Mouse (Mus musculus) kidney, embryonic 16.5 days (tissue): ENCODE results near the gene Zbtb49. TPM values are rescaled to one million over a fixed set of nuclear protein-coding genes. Genes with fewer than 3 reads are reported as not detected.
A peak's percentile ranks its signal among the peaks of the same experiment; 100 is the strongest.

ENCODE experiments used
- ATAC-seq: fragments of 200-750 bp; cut with Nextera tagmentation; 2 replicates; pipeline ENCODE4 v1.8.0; 2017; ENCODE audit warnings: moderate TSS enrichment; ENCODE audit not compliant: low FRiP score, low TSS enrichment
- H3K27ac ChIP-seq: fragments of 300-500 bp; sonication (generic); 2 replicates; pipeline ENCODE4 v1.5.1; 2014; ENCODE audit warnings: low read length
- H3K27me3 ChIP-seq: fragments of 300-500 bp; sonication (generic); 2 replicates; pipeline ENCODE4 v1.6.1; 2014; ENCODE audit warnings: low read length, control low read depth, mixed read lengths; ENCODE audit not compliant: insufficient read depth
- H3K36me3 ChIP-seq: fragments of 300-500 bp; sonication (generic); 2 replicates; pipeline ENCODE4 v1.6.1; 2014; ENCODE audit warnings: low read length, control low read depth, mixed read lengths; ENCODE audit not compliant: insufficient read depth
- H3K4me1 ChIP-seq: fragments of 300-500 bp; sonication (generic); 2 replicates; pipeline ENCODE4 v1.6.1; 2014; ENCODE audit warnings: low read length, control low read depth, mixed read lengths; ENCODE audit not compliant: insufficient read depth
- H3K4me2 ChIP-seq: fragments of 300-500 bp; sonication (generic); replicated peaks from 2 replicates; pipeline ENCODE4 v1.6.1; 2014; ENCODE audit warnings: low read depth, low read length
- H3K4me3 ChIP-seq: fragments of 300-500 bp; sonication (generic); 2 replicates; pipeline ENCODE4 v1.5.1; 2014; ENCODE audit warnings: mild to moderate bottlenecking, low read length
- H3K9ac ChIP-seq: fragments of 300-500 bp; sonication (generic); replicated peaks from 2 replicates; pipeline ENCODE4 v1.6.1; 2014; ENCODE audit warnings: low read length
- H3K9me3 ChIP-seq: fragments of 300-500 bp; sonication (generic); 2 replicates; pipeline ENCODE4 v1.6.1; 2016; ENCODE audit warnings: low read length, control low read depth
- WGBS: fragments of 180-500 bp; shearing (Covaris S2); extraction: QIAGEN DNeasy Blood & Tissue Kit; methylation state at CpG from one replicate; pipeline ENCODE4 v1.1.7; 2014; 5-methylcytosine and 5-hydroxymethylcytosine counted together
- polyA plus RNA-seq: library from polyadenylated mRNA; unstranded; fragments of >200 nt; fragmentation: Nextera tagmentation; extraction: Ambion mirVana; gene quantifications from 2 replicates; pipeline ENCODE4 v1.2.1, GENCODE M21; 2015

Gene Zbtb49
- polyA plus RNA-seq, 1 experiment from 2014 or later, result 16.0 TPM

DNA sequence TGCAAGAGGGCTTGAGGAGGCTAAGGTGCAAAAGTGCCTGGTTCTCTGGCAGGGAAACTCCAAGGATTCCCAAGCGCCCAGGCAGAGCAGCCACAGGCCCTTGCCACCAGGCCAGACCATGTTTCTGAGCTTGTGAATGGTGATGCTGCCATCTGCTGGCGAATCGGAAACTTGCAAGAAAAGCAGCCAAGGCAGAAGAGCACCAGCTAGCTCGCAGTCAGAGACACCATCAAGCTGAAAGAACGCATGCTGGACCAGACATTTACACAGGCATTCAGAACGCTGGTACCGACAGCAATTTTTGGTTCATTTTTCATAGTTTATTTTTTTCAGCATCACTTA is 22.8 kb downstream of the Zbtb49 start:
- H3K9ac ChIP-seq, result no peak overlapping the region
- 19% methylated on average over 7 of the region's 7 CpGs for WGBS
- H3K36me3 ChIP-seq, result peaks cover 21% of the 10 kb centered on the region
- no peaks in the 10 kb centered on the region for H3K9me3 ChIP-seq
- H3K4me1 ChIP-seq, result no peaks in the 10 kb centered on the region
- H3K27me3 ChIP-seq, result no peaks in the 10 kb centered on the region
- H3K4me2 ChIP-seq, result no peak overlapping the region
- no peak overlapping the region for H3K4me3 ChIP-seq
- peak; percentile 74 for ATAC-seq
- H3K27ac ChIP-seq, result no peak overlapping the region

DNA sequence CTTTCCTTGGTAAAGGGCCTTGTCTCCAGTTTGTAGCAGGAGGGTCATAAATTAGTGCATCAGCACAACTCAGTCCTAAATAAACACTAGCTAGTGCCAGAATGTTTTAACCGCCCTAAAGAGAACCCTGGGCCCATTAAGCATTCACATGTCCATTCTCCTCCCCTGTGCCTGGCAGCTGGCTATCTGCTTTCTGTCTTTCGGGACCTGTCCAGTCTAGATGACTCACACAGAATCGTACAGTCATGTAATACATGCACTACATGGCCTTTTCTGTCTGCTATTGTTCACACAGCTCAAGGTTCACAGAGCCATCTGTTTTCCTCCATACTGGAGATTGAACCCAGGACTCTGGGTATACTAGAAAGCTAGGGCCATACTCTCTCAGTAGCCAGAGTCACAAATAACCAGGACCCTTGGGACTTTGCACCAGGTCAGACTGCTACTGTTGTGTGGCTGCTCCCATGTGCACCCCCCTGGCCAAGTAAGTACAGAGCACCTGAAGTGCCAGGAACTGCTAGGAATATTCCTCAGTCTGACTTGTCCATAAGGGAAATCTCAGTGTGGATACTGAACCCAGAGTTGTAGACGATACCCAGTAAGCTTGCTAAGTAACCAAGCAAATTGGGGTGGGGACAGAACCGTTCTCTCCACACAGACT is 23.3 kb downstream of the Zbtb49 start:
- Histone ChIP-seq H3K27me3 (no peaks in the 10 kb centered on the region), H3K9me3 (no peaks in the 10 kb centered on the region), H3K9ac (no peak overlapping the region), H3K4me2 (no peak overlapping the region), H3K27ac (no peak overlapping the region), H3K4me1 (no peaks in the 10 kb centered on the region), H3K4me3 (no peak overlapping the region), H3K36me3 (peaks cover 17% of the 10 kb centered on the region)
- no peak for ATAC-seq
- WGBS, result 61% methylated on average over 5 of the region's 5 CpGs

- Histone ChIP-seq H3K27me3 (no peaks in the 10 kb centered on the region), H3K4me2 (no peak overlapping the region), H3K4me3 (no peak overlapping the region), H3K9ac (no peak overlapping the region), H3K4me1 (no peaks in the 10 kb centered on the region), H3K36me3 (peaks cover 10% of the 10 kb centered on the region; the same call in 1 of the 2 replicates), H3K9me3 (no peaks in the 10 kb centered on the region), H3K27ac (no peak overlapping the region)
- no peak for ATAC-seq
Observed at GRCm38 (mm10) chr5:38195941-38196340, 24.3 kb downstream of the Zbtb49 start.

GRCm38 (mm10) chr5:38194946-38195345 is 25.3 kb downstream of the Zbtb49 start:
- Histone ChIP-seq H3K27me3 (no peaks in the 10 kb centered on the region), H3K27ac (no peak overlapping the region), H3K4me2 (no peak overlapping the region), H3K4me3 (no peak overlapping the region), H3K9me3 (no peaks in the 10 kb centered on the region), H3K36me3 (0 out of 2 replicates have a peak, but pooled peaks cover 3% of the 10 kb centered on the region), H3K4me1 (no peaks in the 10 kb centered on the region), H3K9ac (no peak overlapping the region)
- 35% methylated on average over 2 of the region's 2 CpGs for WGBS
- no peak for ATAC-seq

- Histone ChIP-seq H3K4me3 (no peak overlapping the region), H3K4me2 (no peak overlapping the region), H3K36me3 (no peaks in the 10 kb centered on the region), H3K9me3 (0 out of 2 replicates have a peak, but pooled peaks cover 3% of the 10 kb centered on the region), H3K4me1 (no peaks in the 10 kb centered on the region), H3K27me3 (no peaks in the 10 kb centered on the region), H3K27ac (no peak overlapping the region), H3K9ac (no peak overlapping the region)
- WGBS, result 93% methylated on average over 3 of the region's 3 CpGs
- ATAC-seq, result no peak
Observed at GRCm38 (mm10) chr5:38190907-38191306, 29.4 kb downstream of the Zbtb49 start.

DNA sequence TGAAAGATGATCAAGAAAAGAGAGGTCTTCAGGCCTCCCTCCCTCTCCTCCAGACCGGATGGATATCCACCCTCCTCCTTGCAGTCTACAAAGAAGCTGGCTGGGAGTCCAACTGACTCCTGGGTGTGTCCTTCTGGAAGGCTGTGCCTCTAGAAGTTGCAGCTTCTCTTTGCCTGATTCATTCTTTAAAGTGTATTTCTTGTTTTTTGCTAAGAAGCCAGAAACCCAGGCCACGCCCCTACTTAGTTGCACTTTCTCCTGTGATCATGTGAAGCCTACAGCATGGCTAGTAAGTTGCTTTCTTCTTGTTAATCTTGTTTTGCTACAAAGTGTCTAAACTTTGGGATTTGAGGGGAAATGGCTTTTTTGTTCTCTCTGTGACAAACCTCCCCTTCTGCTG is 33.3 kb downstream of the Zbtb49 start:
- H3K9me3 ChIP-seq, result 0 out of 2 replicates have a peak, but pooled peaks cover 3% of the 10 kb centered on the region
- H3K4me3 ChIP-seq, result no peak overlapping the region
- no peak overlapping the region for H3K4me2 ChIP-seq
- H3K27me3 ChIP-seq, result no peaks in the 10 kb centered on the region
- no peak for ATAC-seq
- H3K4me1 ChIP-seq, result no peaks in the 10 kb centered on the region
- no peak overlapping the region for H3K9ac ChIP-seq
- H3K27ac ChIP-seq, result no peak overlapping the region
- H3K36me3 ChIP-seq, result no peaks in the 10 kb centered on the region
- WGBS, result 85% methylated on average over 2 of the region's 2 CpGs

- Histone ChIP-seq H3K4me3 (no peak overlapping the region), H3K4me2 (no peak overlapping the region), H3K36me3 (no peaks in the 10 kb centered on the region), H3K27me3 (no peaks in the 10 kb centered on the region), H3K9ac (no peak overlapping the region), H3K9me3 (0 out of 2 replicates have a peak, but pooled peaks cover 3% of the 10 kb centered on the region), H3K4me1 (no peaks in the 10 kb centered on the region), H3K27ac (no peak overlapping the region)
- ATAC-seq, result no peak
- WGBS, result 81% methylated on average over 6 of the region's 6 CpGs
Observed at GRCm38 (mm10) chr5:38184688-38185285, 35.5 kb downstream of the Zbtb49 start.

GRCm38 (mm10) chr5:38174256-38174912 is 45.9 kb downstream of the Zbtb49 start:
- Histone ChIP-seq H3K4me3 (no peak overlapping the region), H3K36me3 (no peaks in the 10 kb centered on the region), H3K9ac (no peak overlapping the region), H3K4me1 (no peaks in the 10 kb centered on the region), H3K9me3 (0 out of 2 replicates have a peak, but pooled peaks cover 3% of the 10 kb centered on the region), H3K4me2 (no peak overlapping the region), H3K27ac (no peak overlapping the region), H3K27me3 (no peaks in the 10 kb centered on the region)
- no peak for ATAC-seq
- 70% methylated on average over 16 of the region's 16 CpGs for WGBS

GRCm38 (mm10) chr5:38173766-38174165 is 46.5 kb downstream of the Zbtb49 start:
- WGBS, result 49% methylated on average over 5 of the region's 5 CpGs
- no peaks in the 10 kb centered on the region for H3K4me1 ChIP-seq
- H3K9me3 ChIP-seq, result 0 out of 2 replicates have a peak, but pooled peaks cover 3% of the 10 kb centered on the region
- no peak overlapping the region for H3K4me3 ChIP-seq
- no peak for ATAC-seq
- no peak overlapping the region for H3K27ac ChIP-seq
- no peaks in the 10 kb centered on the region for H3K36me3 ChIP-seq
- no peak overlapping the region for H3K9ac ChIP-seq
- no peak overlapping the region for H3K4me2 ChIP-seq
- no peaks in the 10 kb centered on the region for H3K27me3 ChIP-seq

GRCm38 (mm10) chr5:38168497-38168896 is 51.8 kb downstream of the Zbtb49 start:
- no peak overlapping the region for H3K4me2 ChIP-seq

More at GRCm38 (mm10) chr5:38168497-38168896, 51.8 kb downstream of the Zbtb49 start:
- H3K4me3 ChIP-seq, result no peak overlapping the region
- H3K4me1 ChIP-seq, result no peaks in the 10 kb centered on the region
- H3K36me3 ChIP-seq, result no peaks in the 10 kb centered on the region
- 68% methylated on average over 11 of the region's 11 CpGs for WGBS
- no peak overlapping the region for H3K9ac ChIP-seq
- no peaks in the 10 kb centered on the region for H3K27me3 ChIP-seq
- ATAC-seq, result no peak
- 0 out of 2 replicates have a peak, but pooled peaks cover 3% of the 10 kb centered on the region for H3K9me3 ChIP-seq
- no peak overlapping the region for H3K27ac ChIP-seq
